Mouse (Mus musculus): ENCODE data around the gene Mfsd2b.

The Mfsd2b gene

DNA sequence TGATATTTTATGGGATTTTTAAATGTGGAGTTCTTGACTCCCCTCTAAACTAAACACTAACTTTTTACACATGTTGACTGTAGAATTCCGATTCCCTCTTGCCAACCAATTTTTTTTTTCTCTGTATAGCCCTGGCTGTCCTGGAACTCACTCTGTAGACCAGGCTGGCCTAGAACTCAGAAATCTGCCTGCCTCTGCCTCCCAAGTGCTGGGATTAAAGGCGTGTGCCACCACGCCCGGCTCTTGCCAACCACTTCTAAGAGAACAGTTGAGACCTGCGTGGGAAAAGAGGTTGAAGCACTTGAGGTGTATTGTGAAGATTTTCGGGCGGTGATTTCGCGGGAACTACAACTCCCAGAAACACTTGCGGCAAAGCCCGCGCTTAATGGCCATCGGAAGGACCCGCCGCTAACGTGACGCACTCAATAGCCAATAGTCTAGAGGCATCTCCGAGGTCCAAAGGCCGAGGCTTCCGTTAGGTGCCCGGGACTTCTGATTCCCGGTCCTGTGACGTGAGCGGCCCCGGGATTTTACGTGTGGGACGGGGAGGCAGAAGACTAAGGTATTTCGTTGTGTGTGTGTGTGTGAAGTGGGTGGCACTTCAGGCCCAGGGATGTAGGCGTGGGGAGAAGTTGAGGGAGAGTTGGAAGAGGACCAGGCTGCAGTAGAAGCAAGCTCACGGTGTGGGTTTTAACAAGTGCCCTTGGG lies 31.1 kb downstream of the Mfsd2b start, which contains the start of gene Wdcp:
TSS of gene Wdcp (plus strand) at position 414 of the 708 bp plus-strand sequence.
- H3K4me1 ChIP-seq (replicated peaks; ENCODE audit: low read depth, low read length): peaks cover 44% of the 10 kb centered on the region
- peak within 1 kb of the TSS; percentile 93 for H3K4me3 ChIP-seq (replicated peaks; ENCODE audit: low read length)
- H3K27me3 ChIP-seq (ENCODE audit: insufficient read depth, low read length): peaks cover 42% of the 10 kb centered on the region
- TF ChIP-seq POU5F1 (IDR thresholded peaks at IDR 0.05; ENCODE audit: borderline replicate concordance, low read length) (no peak), CTCF (conservative IDR thresholded peaks at IDR 0.05; ENCODE audit: low read length) (no peak), NANOG (IDR thresholded peaks at IDR 0.05; ENCODE audit: borderline replicate concordance, low read length) (no peak)
- peaks cover 14% of the 10 kb centered on the region; the same call in 1 of the 2 replicates for H3K36me3 ChIP-seq (ENCODE audit: insufficient read depth, low read length)
- H3K9me3 ChIP-seq (ENCODE audit: low read length): no peaks in the 10 kb centered on the region

GRCm38 (mm10) chr12:4842456-4842855 lies 31.7 kb downstream of the Mfsd2b start:
- Histone ChIP-seq H3K27me3 (ENCODE audit: insufficient read depth, low read length) (peaks cover 42% of the 10 kb centered on the region), H3K4me3 (replicated peaks; ENCODE audit: low read length) (peak overlapping the region; percentile 93), H3K4me1 (replicated peaks; ENCODE audit: low read depth, low read length) (peaks cover 44% of the 10 kb centered on the region), H3K9me3 (ENCODE audit: low read length) (no peaks in the 10 kb centered on the region), H3K36me3 (ENCODE audit: insufficient read depth, low read length) (peaks cover 18% of the 10 kb centered on the region; the same call in 1 of the 2 replicates)
- TF ChIP-seq POU5F1 (IDR thresholded peaks at IDR 0.05; ENCODE audit: borderline replicate concordance, low read length) (no peak), NANOG (IDR thresholded peaks at IDR 0.05; ENCODE audit: borderline replicate concordance, low read length) (no peak), CTCF (conservative IDR thresholded peaks at IDR 0.05; ENCODE audit: low read length) (no peak)

- Histone ChIP-seq H3K4me1 (replicated peaks; ENCODE audit: low read depth, low read length) (peaks cover 44% of the 10 kb centered on the region), H3K36me3 (ENCODE audit: insufficient read depth, low read length) (peaks cover 16% of the 10 kb centered on the region), H3K4me3 (replicated peaks; ENCODE audit: low read length) (peak within 1 kb of the TSS; percentile 93), H3K9me3 (ENCODE audit: low read length) (no peaks in the 10 kb centered on the region), H3K27me3 (ENCODE audit: insufficient read depth, low read length) (peaks cover 42% of the 10 kb centered on the region)
- no peak for TF ChIP-seq CTCF (conservative IDR thresholded peaks at IDR 0.05; ENCODE audit: low read length)
- no peak for TF ChIP-seq POU5F1 (IDR thresholded peaks at IDR 0.05; ENCODE audit: borderline replicate concordance, low read length)
- TF ChIP-seq NANOG (IDR thresholded peaks at IDR 0.05; ENCODE audit: borderline replicate concordance, low read length): no peak
These were observed 32.7 kb downstream of the Mfsd2b start, which contains the start of gene Fkbp1b for GRCm38 (mm10) chr12:4841392-4841887. TSS of gene Fkbp1b (minus strand) at chr12:4841591.

DNA sequence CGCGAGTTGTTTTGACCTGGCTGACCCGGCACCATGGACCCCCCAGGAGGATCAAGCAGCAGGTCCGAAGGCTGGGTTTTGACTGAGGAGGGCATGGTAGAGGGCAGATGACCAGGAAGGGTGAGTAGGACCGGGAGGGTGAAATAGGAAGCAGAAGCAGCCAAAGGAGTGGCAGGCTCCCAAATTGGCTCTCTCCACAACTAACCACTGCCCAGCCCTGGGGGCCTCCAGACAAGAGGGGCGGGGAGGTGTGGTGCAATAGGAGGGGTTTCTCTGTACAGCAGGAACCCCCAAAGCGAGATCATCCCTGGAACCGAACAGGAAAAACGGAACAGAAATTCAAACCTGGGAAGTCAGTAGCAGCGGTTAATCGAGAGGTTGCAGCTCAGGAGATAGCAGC lies 33.4 kb downstream of the Mfsd2b start:
- no peaks in the 10 kb centered on the region for H3K9me3 ChIP-seq (ENCODE audit: low read length)
- peaks cover 44% of the 10 kb centered on the region for H3K4me1 ChIP-seq (replicated peaks; ENCODE audit: low read depth, low read length)
- peak overlapping the region; percentile 93 for H3K4me3 ChIP-seq (replicated peaks; ENCODE audit: low read length)
- H3K27me3 ChIP-seq (ENCODE audit: insufficient read depth, low read length): peaks cover 42% of the 10 kb centered on the region
- peaks cover 10% of the 10 kb centered on the region for H3K36me3 ChIP-seq (ENCODE audit: insufficient read depth, low read length)
- TF ChIP-seq NANOG (IDR thresholded peaks at IDR 0.05; ENCODE audit: borderline replicate concordance, low read length) (no peak), CTCF (conservative IDR thresholded peaks at IDR 0.05; ENCODE audit: low read length) (no peak), POU5F1 (IDR thresholded peaks at IDR 0.05; ENCODE audit: borderline replicate concordance, low read length) (no peak)

GRCm38 (mm10) chr12:4840010-4840409 lies 34.1 kb downstream of the Mfsd2b start:
- Histone ChIP-seq H3K27me3 (ENCODE audit: insufficient read depth, low read length) (peaks cover 42% of the 10 kb centered on the region), H3K36me3 (ENCODE audit: insufficient read depth, low read length) (peaks cover 10% of the 10 kb centered on the region), H3K4me1 (replicated peaks; ENCODE audit: low read depth, low read length) (peaks cover 41% of the 10 kb centered on the region), H3K4me3 (replicated peaks; ENCODE audit: low read length) (peak overlapping the region; percentile 93), H3K9me3 (ENCODE audit: low read length) (no peaks in the 10 kb centered on the region)
- no peak for TF ChIP-seq CTCF (conservative IDR thresholded peaks at IDR 0.05; ENCODE audit: low read length)

- no peak for TF ChIP-seq POU5F1 (IDR thresholded peaks at IDR 0.05; ENCODE audit: borderline replicate concordance, low read length)
- no peak for TF ChIP-seq NANOG (IDR thresholded peaks at IDR 0.05; ENCODE audit: borderline replicate concordance, low read length)
- no peak for TF ChIP-seq CTCF (conservative IDR thresholded peaks at IDR 0.05; ENCODE audit: low read length)
- Histone ChIP-seq H3K4me3 (replicated peaks; ENCODE audit: low read length) (no peak overlapping the region), H3K4me1 (replicated peaks; ENCODE audit: low read depth, low read length) (peaks cover 18% of the 10 kb centered on the region), H3K9me3 (ENCODE audit: low read length) (no peaks in the 10 kb centered on the region), H3K36me3 (ENCODE audit: insufficient read depth, low read length) (peaks cover 31% of the 10 kb centered on the region), H3K27me3 (ENCODE audit: insufficient read depth, low read length) (peaks cover 32% of the 10 kb centered on the region)
These were observed 37.2 kb downstream of the Mfsd2b start for GRCm38 (mm10) chr12:4836959-4837358.

- peaks cover 24% of the 10 kb centered on the region for H3K4me1 ChIP-seq (replicated peaks; ENCODE audit: low read depth, low read length)
- no peak overlapping the region for H3K4me3 ChIP-seq (replicated peaks; ENCODE audit: low read length)
- no peak for TF ChIP-seq POU5F1 (IDR thresholded peaks at IDR 0.05; ENCODE audit: borderline replicate concordance, low read length)
- TF ChIP-seq CTCF (conservative IDR thresholded peaks at IDR 0.05; ENCODE audit: low read length): no peak
- no peak for TF ChIP-seq NANOG (IDR thresholded peaks at IDR 0.05; ENCODE audit: borderline replicate concordance, low read length)
- H3K9me3 ChIP-seq (ENCODE audit: low read length): no peaks in the 10 kb centered on the region
- no peaks in the 10 kb centered on the region for H3K27me3 ChIP-seq (ENCODE audit: insufficient read depth, low read length)
- H3K36me3 ChIP-seq (ENCODE audit: insufficient read depth, low read length): peaks cover 82% of the 10 kb centered on the region
These were observed 46.9 kb downstream of the Mfsd2b start for GRCm38 (mm10) chr12:4827256-4827655.

- TF ChIP-seq POU5F1 (IDR thresholded peaks at IDR 0.05; ENCODE audit: borderline replicate concordance, low read length) (no peak), CTCF (conservative IDR thresholded peaks at IDR 0.05; ENCODE audit: low read length) (no peak), NANOG (IDR thresholded peaks at IDR 0.05; ENCODE audit: borderline replicate concordance, low read length) (no peak)
These were observed 56.6 kb downstream of the Mfsd2b start, which contains the start of gene Sf3b6 for GRCm38 (mm10) chr12:4817361-4818101. TSS of gene Sf3b6 (plus strand) at chr12:4817544.

More at GRCm38 (mm10) chr12:4817361-4818101, 56.6 kb downstream of the Mfsd2b start, which contains the start of gene Sf3b6:
- peaks cover 26% of the 10 kb centered on the region for H3K4me1 ChIP-seq (replicated peaks; ENCODE audit: low read depth, low read length)
- peak within 1 kb of the TSS; percentile 100 for H3K4me3 ChIP-seq (replicated peaks; ENCODE audit: low read length)
- peaks cover 32% of the 10 kb centered on the region for H3K36me3 ChIP-seq (ENCODE audit: insufficient read depth, low read length)
- no peaks in the 10 kb centered on the region for H3K9me3 ChIP-seq (ENCODE audit: low read length)
- peaks cover 4% of the 10 kb centered on the region for H3K27me3 ChIP-seq (ENCODE audit: insufficient read depth, low read length)

All from E14TG2a.4 (cell line).